Mouse (Mus musculus): Measurements from ENCODE around the gene Syngr1.

GRCm38 (mm10) chr15:80163274-80163673 is 72.1 kb downstream of the Syngr1 start:
- no peak for TF ChIP-seq CTCF (IDR thresholded peaks at IDR 0.05; ENCODE audit: borderline replicate concordance, extremely low read depth, insufficient read depth, insufficient read length)
- TF ChIP-seq POLR2A (IDR thresholded peaks at IDR 0.05; ENCODE audit: borderline replicate concordance, extremely low read depth, insufficient read depth, insufficient read length, poor library complexity, severe bottlenecking): no peak

Measured in brain, embryonic 14.5 days (tissue).